Mouse (Mus musculus): Measurements from ENCODE around the gene Kcnj5.

Gene Kcnj5

GRCm38 (mm10) chr9:32344051-32344450 lies at the start of gene Kcnj5:
TSS of gene Kcnj5 (minus strand) at chr9:32344350.
- DNase-seq (ENCODE audit: low spot score) = no peak

- DNase-seq (ENCODE audit: low spot score) = no peak
Observed at GRCm38 (mm10) chr9:32392716-32393115, 48.6 kb upstream of the Kcnj5 start.

- peak; percentile 65 for DNase-seq (ENCODE audit: low spot score)
Observed at GRCm38 (mm10) chr9:32391701-32392100, 47.6 kb upstream of the Kcnj5 start.

- DNase-seq (ENCODE audit: low spot score) = no peak
Observed at GRCm38 (mm10) chr9:32391092-32391491, 46.9 kb upstream of the Kcnj5 start.

- no peak for DNase-seq (ENCODE audit: low spot score)
Observed at GRCm38 (mm10) chr9:32388120-32388519, 44.0 kb upstream of the Kcnj5 start.

GRCm38 (mm10) chr9:32384906-32385305 lies 40.8 kb upstream of the Kcnj5 start:
- no peak for DNase-seq (ENCODE audit: low spot score)

- no peak for DNase-seq (ENCODE audit: low spot score)
Observed at GRCm38 (mm10) chr9:32376863-32377590, 32.9 kb upstream of the Kcnj5 start.

GRCm38 (mm10) chr9:32376031-32376430 lies 31.9 kb upstream of the Kcnj5 start:
- no peak for DNase-seq (ENCODE audit: low spot score)

- no peak for DNase-seq (ENCODE audit: low spot score)
Observed at GRCm38 (mm10) chr9:32373656-32374055, 29.5 kb upstream of the Kcnj5 start.

- no peak for DNase-seq (ENCODE audit: low spot score)
Observed at GRCm38 (mm10) chr9:32372202-32372601, 28.1 kb upstream of the Kcnj5 start, which contains the start of gene Kcnj1. TSS of gene Kcnj1 (plus strand) at chr9:32372493.

- DNase-seq (ENCODE audit: low spot score) = no peak
Observed at GRCm38 (mm10) chr9:32369388-32369787, 25.2 kb upstream of the Kcnj5 start.

- DNase-seq (ENCODE audit: low spot score) = no peak
Observed at GRCm38 (mm10) chr9:32368812-32369211, 24.7 kb upstream of the Kcnj5 start.

GRCm38 (mm10) chr9:32360770-32361169 lies 16.6 kb upstream of the Kcnj5 start:
- no peak for DNase-seq (ENCODE audit: low spot score)

- DNase-seq (ENCODE audit: low spot score) = peak; percentile 34
Observed at GRCm38 (mm10) chr9:32350332-32350731, 6.2 kb upstream of the Kcnj5 start.

GRCm38 (mm10) chr9:32349344-32349743 lies 5.2 kb upstream of the Kcnj5 start:
- DNase-seq (ENCODE audit: low spot score) = no peak

- no peak for DNase-seq (ENCODE audit: low spot score)
Observed at GRCm38 (mm10) chr9:32348096-32348495, 3.9 kb upstream of the Kcnj5 start.

GRCm38 (mm10) chr9:32344489-32344888 lies 339 bp upstream of the Kcnj5 start:
- DNase-seq (ENCODE audit: low spot score) = peak; percentile 6

GRCm38 (mm10) chr9:32342929-32343328 lies 1.2 kb downstream of the Kcnj5 start:
- no peak for DNase-seq (ENCODE audit: low spot score)

- no peak for DNase-seq (ENCODE audit: low spot score)
Observed at GRCm38 (mm10) chr9:32340831-32341230, 3.3 kb downstream of the Kcnj5 start.

GRCm38 (mm10) chr9:32335389-32336150 lies 8.6 kb downstream of the Kcnj5 start:
- no peak for DNase-seq (ENCODE audit: low spot score)

GRCm38 (mm10) chr9:32331162-32331561 lies 13.0 kb downstream of the Kcnj5 start:
- DNase-seq (ENCODE audit: low spot score) = no peak

GRCm38 (mm10) chr9:32328777-32329176 lies 15.4 kb downstream of the Kcnj5 start:
- DNase-seq (ENCODE audit: low spot score) = no peak

- DNase-seq (ENCODE audit: low spot score) = no peak
Observed at GRCm38 (mm10) chr9:32323610-32324009, 20.5 kb downstream of the Kcnj5 start.

Measured in left cerebral cortex, adult 11 months (tissue).